Mouse (Mus musculus): ENCODE measurements around the gene Nfic. TPM values are rescaled to one million over a fixed set of nuclear protein-coding genes. Genes with fewer than 3 reads are reported as not detected.

Gene Nfic
- total and polyA plus RNA-seq, 3 experiments, result 2.0 to 9.7 TPM; not detected in 1

- no peaks in the 10 kb centered on the region for H3K27me3 ChIP-seq (ENCODE audit: control insufficient read depth in 1 of 2, insufficient read depth in 2 of 2, low read length in 2 of 2)
- H3K9me3 ChIP-seq (replicated peaks; ENCODE audit: insufficient read depth, low read length), result no peaks in the 10 kb centered on the region
- H3K4me1 ChIP-seq (ENCODE audit: control insufficient read depth in 1 of 2, insufficient read depth in 2 of 2, low read length in 2 of 2), result peaks cover 22 to 34% of the 10 kb centered on the region in 2 experiments
- peak overlapping the region; percentile 89 for H3K9ac ChIP-seq (ENCODE audit: control insufficient read depth, low read depth, low read length, poor library complexity, severe bottlenecking)
- H3K27ac ChIP-seq (ENCODE audit: control insufficient read depth, low read depth, low read length), result peak overlapping the region; percentile 5; the same call in 1 of the 2 replicates
- H3K4me3 ChIP-seq (ENCODE audit: control insufficient read depth in 1 of 2, insufficient read depth in 1 of 2, low read depth in 2 of 2, low read length in 2 of 2), result peak overlapping the region; percentile 81 to 99
- H3K79me2 ChIP-seq (ENCODE audit: control insufficient read depth, insufficient read depth, low read length, poor library complexity), result peaks cover 35% of the 10 kb centered on the region
- TF ChIP-seq JUND (IDR thresholded peaks at IDR 0.05; ENCODE audit: low read depth, low read length) (no peak), MYB (IDR thresholded peaks at IDR 0.05; ENCODE audit: low read depth, low read length) (no peak), TCF12 (IDR thresholded peaks at IDR 0.05; ENCODE audit: low read depth, low read length) (0 out of 2 replicates have a peak, but pooled peaks have one; percentile 17), ZC3H11A (IDR thresholded peaks at IDR 0.05; ENCODE audit: low read depth, low read length) (no peak), POLR2AphosphoS2 (IDR thresholded peaks at IDR 0.05; ENCODE audit: low read length) (peak; percentile 66; the same call in 1 of the 2 replicates), HCFC1 (IDR thresholded peaks at IDR 0.05; ENCODE audit: low read depth, low read length) (no peak; the same call in 1 of the 2 replicates), CHD2 (IDR thresholded peaks at IDR 0.05; ENCODE audit: low read length) (no peak), NRF1 (IDR thresholded peaks at IDR 0.05; ENCODE audit: insufficient read depth, low read depth, low read length, poor library complexity, severe bottlenecking) (no peak), SMC3 (IDR thresholded peaks at IDR 0.05; ENCODE audit: low read depth, low read length) (no peak), ETS1 (IDR thresholded peaks at IDR 0.05; ENCODE audit: low read depth, low read length) (no peak), TAL1 (IDR thresholded peaks at IDR 0.05; ENCODE audit: low read length) (no peak), UBTF (IDR thresholded peaks at IDR 0.05; ENCODE audit: borderline replicate concordance, insufficient read depth, low read depth, low read length) (no peak), MEF2A (IDR thresholded peaks at IDR 0.05; ENCODE audit: extremely low read depth, insufficient replicate concordance, low read depth, low read length, poor library complexity, severe bottlenecking) (no peak), BHLHE40 (IDR thresholded peaks at IDR 0.05; ENCODE audit: borderline replicate concordance, low read depth, low read length) (no peak), POLR2AphosphoS5 (IDR thresholded peaks at IDR 0.05; ENCODE audit: borderline replicate concordance, low read depth, low read length) (no peak), MYC (IDR thresholded peaks at IDR 0.05; ENCODE audit: low read depth, low read length) (no peak), POLR2A (IDR thresholded peaks at IDR 0.05; ENCODE audit: control insufficient read depth in 1 of 2, insufficient read depth in 1 of 2, low read depth in 1 of 2, low read length in 2 of 2, poor library complexity in 1 of 2) (peak in 1 of 2 experiments; percentile 71; a peak in 2 of 4 replicates), ZNF384 (IDR thresholded peaks at IDR 0.05; ENCODE audit: low read depth, low read length) (no peak), ELF1 (IDR thresholded peaks at IDR 0.05; ENCODE audit: low read depth, low read length) (peak; percentile 65), MAX (IDR thresholded peaks at IDR 0.05; ENCODE audit: low read length) (0 out of 2 replicates have a peak, but pooled peaks have one; percentile 34), MAFK (IDR thresholded peaks at IDR 0.05; ENCODE audit: borderline replicate concordance, low read depth, low read length) (no peak), TBP (IDR thresholded peaks at IDR 0.05; ENCODE audit: low read depth, low read length) (0 out of 2 replicates have a peak, but pooled peaks have one; percentile 24), KAT2A (conservative IDR thresholded peaks at IDR 0.05; ENCODE audit: low read depth, low read length) (no peak), RCOR1 (IDR thresholded peaks at IDR 0.05; ENCODE audit: low read depth, low read length) (no peak), MXI1 (IDR thresholded peaks at IDR 0.05; ENCODE audit: low read depth, low read length) (peak; percentile 70), NELFE (IDR thresholded peaks at IDR 0.05; ENCODE audit: low read depth, low read length) (peak; percentile 60), CTCF (IDR thresholded peaks at IDR 0.05 in 2 of 3, conservative IDR thresholded peaks at IDR 0.05 in 1 of 3; ENCODE audit: control insufficient read depth in 1 of 3, insufficient read depth in 1 of 3, low read depth in 2 of 3, low read length in 3 of 3, poor library complexity in 1 of 3, severe bottlenecking in 1 of 3) (peak in 2 of 3 experiments; percentile 1 to 10; a peak in 1 of 6 replicates), EP300 (IDR thresholded peaks at IDR 0.05; ENCODE audit: low read depth in 1 of 2, low read length in 2 of 2) (no peak), CHD1 (IDR thresholded peaks at IDR 0.05; ENCODE audit: low read depth, low read length) (no peak), E2F4 (IDR thresholded peaks at IDR 0.05; ENCODE audit: borderline replicate concordance, low read depth, low read length) (no peak), RAD21 (IDR thresholded peaks at IDR 0.05; ENCODE audit: low read depth, low read length) (no peak), MAZ (IDR thresholded peaks at IDR 0.05; ENCODE audit: low read depth, low read length) (no peak), ZMIZ1 (IDR thresholded peaks at IDR 0.05; ENCODE audit: low read depth, low read length) (no peak; the same call in 1 of the 2 replicates)
- DNase-seq (ENCODE audit: low read depth, low spot score), result peak; percentile 76
- peaks cover 5 to 32% of the 10 kb centered on the region in 2 experiments for H3K36me3 ChIP-seq (ENCODE audit: control insufficient read depth in 1 of 2, insufficient read depth in 2 of 2, low read length in 2 of 2)
These were observed 78.7 kb downstream of the Nfic start for GRCm38 (mm10) chr10:81376561-81377361.

Data from MEL (cell line).